Mouse (Mus musculus) cerebellum, adult 2 months (tissue): Measurements from ENCODE around the gene Klhdc9.

Experiments used
- CTCF ChIP-seq: fragments of 200-500 bp; IDR thresholded peaks from 2 replicates; pipeline ENCODE4 v1.5.1; 2011; ENCODE audit warnings: low read depth, mild to moderate bottlenecking, control low read depth, low read length, moderate library complexity, borderline replicate concordance; ENCODE audit not compliant: insufficient read depth
- POLR2A ChIP-seq: fragments of 200-500 bp; IDR thresholded peaks from 2 replicates; pipeline ENCODE4 v1.6.1; 2011; ENCODE audit warnings: low read length, control low read depth, borderline replicate concordance; ENCODE audit not compliant: insufficient read depth

GRCm38 (mm10) chr1:171348665-171349064, 11.9 kb downstream of the Klhdc9 start:
- TF ChIP-seq CTCF (no peak), POLR2A (no peak)
